Mouse (Mus musculus): ENCODE results near the gene Lep. TPM values are rescaled to one million over a fixed set of nuclear protein-coding genes. Genes with fewer than 3 reads are reported as not detected.

The Lep gene
- total RNA-seq (2021) = under 1 TPM; 0.16 to 0.51 TPM
- long read RNA-seq, experiment 1 = 0 reads
- long read RNA-seq, experiment 2 = 0 reads

GRCm38 (mm10) chr6:29059846-29060685 lies at the start of gene Lep:
Gene Lep, plus strand, starts transcription at chr6:29060220.
- DNase-seq = no peak
- intact Hi-C loops (cut with DNase I; ENCODE audit: low total_unique reads) = no loop called here

GRCm38 (mm10) chr6:29011651-29012050 lies 48.4 kb upstream of the Lep start:
- no peak for DNase-seq
- intact Hi-C loops (cut with DNase I; ENCODE audit: low total_unique reads) = no loop called here

- intact Hi-C loops (cut with DNase I; ENCODE audit: low total_unique reads) = no loop called here
- no peak for DNase-seq
Observed at GRCm38 (mm10) chr6:29013216-29013615, 46.8 kb upstream of the Lep start.

- intact Hi-C loops (cut with DNase I; ENCODE audit: low total_unique reads) = no loop called here
- no peak for DNase-seq
Observed at GRCm38 (mm10) chr6:29016891-29017412, 43.1 kb upstream of the Lep start.

- intact Hi-C loops (cut with DNase I; ENCODE audit: low total_unique reads) = loop anchor here (10.0 kb wide), 1 partner anchor 485 kb away; no protein-coding TSS in a partner anchor
- no peak for DNase-seq
Observed at GRCm38 (mm10) chr6:29019756-29020720, 40.0 kb upstream of the Lep start.

- DNase-seq = no peak
- intact Hi-C loops (cut with DNase I; ENCODE audit: low total_unique reads) = loop anchor here (10.0 kb wide), 1 partner anchor 486 kb away; no protein-coding TSS in a partner anchor
Observed at GRCm38 (mm10) chr6:29020937-29021336, 39.1 kb upstream of the Lep start.

- intact Hi-C loops (cut with DNase I; ENCODE audit: low total_unique reads) = loop anchor here (10.0 kb wide), 1 partner anchor 487 kb away; no protein-coding TSS in a partner anchor
- DNase-seq = no peak
Observed at GRCm38 (mm10) chr6:29021501-29021900, 38.5 kb upstream of the Lep start.

GRCm38 (mm10) chr6:29022115-29022514 lies 37.9 kb upstream of the Lep start:
- intact Hi-C loops (cut with DNase I; ENCODE audit: low total_unique reads) = loop anchor here (10.0 kb wide), 1 partner anchor 487 kb away; no protein-coding TSS in a partner anchor
- no peak for DNase-seq

- intact Hi-C loops (cut with DNase I; ENCODE audit: low total_unique reads) = loop anchor here (10.0 kb wide), 1 partner anchor 489 kb away; no protein-coding TSS in a partner anchor
- DNase-seq = peak; percentile 41
Observed at GRCm38 (mm10) chr6:29023206-29023967, 36.6 kb upstream of the Lep start.

GRCm38 (mm10) chr6:29024000-29024417 lies 36.0 kb upstream of the Lep start:
- DNase-seq = peak; percentile 63
- intact Hi-C loops (cut with DNase I; ENCODE audit: low total_unique reads) = loop anchor here (2.0 to 10.0 kb wide), 2 partner anchors 75 to 489 kb away; no protein-coding TSS in a partner anchor

- intact Hi-C loops (cut with DNase I; ENCODE audit: low total_unique reads) = loop anchor here (2.0 to 10.0 kb wide), 2 partner anchors 77 to 491 kb away; no protein-coding TSS in a partner anchor
- no peak for DNase-seq
Observed at GRCm38 (mm10) chr6:29025796-29026482, 34.1 kb upstream of the Lep start.

- intact Hi-C loops (cut with DNase I; ENCODE audit: low total_unique reads) = loop anchor here (10.0 kb wide), 1 partner anchor 492 kb away; no protein-coding TSS in a partner anchor
- DNase-seq = no peak
Observed at GRCm38 (mm10) chr6:29026766-29027165, 33.3 kb upstream of the Lep start.

GRCm38 (mm10) chr6:29028129-29028528 lies 31.9 kb upstream of the Lep start:
- no peak for DNase-seq
- intact Hi-C loops (cut with DNase I; ENCODE audit: low total_unique reads) = loop anchor here (10.0 kb wide), 1 partner anchor 493 kb away; no protein-coding TSS in a partner anchor

GRCm38 (mm10) chr6:29029521-29029920 lies 30.5 kb upstream of the Lep start:
- no peak for DNase-seq
- intact Hi-C loops (cut with DNase I; ENCODE audit: low total_unique reads) = loop anchor here (10.0 kb wide), 1 partner anchor 495 kb away; no protein-coding TSS in a partner anchor

GRCm38 (mm10) chr6:29031216-29031615 lies 28.8 kb upstream of the Lep start:
- intact Hi-C loops (cut with DNase I; ENCODE audit: low total_unique reads) = no loop called here
- DNase-seq = peak; percentile 38

- no peak for DNase-seq
- intact Hi-C loops (cut with DNase I; ENCODE audit: low total_unique reads) = no loop called here
Observed at GRCm38 (mm10) chr6:29031704-29032310, 28.2 kb upstream of the Lep start.

GRCm38 (mm10) chr6:29032411-29032810 lies 27.6 kb upstream of the Lep start:
- intact Hi-C loops (cut with DNase I; ENCODE audit: low total_unique reads) = no loop called here

More at GRCm38 (mm10) chr6:29032411-29032810, 27.6 kb upstream of the Lep start:
- DNase-seq = no peak

All from gastrocnemius, postnatal 14 days (tissue).